Mouse (Mus musculus): ENCODE results near the gene A4galt. TPM values are rescaled to one million over a fixed set of nuclear protein-coding genes. Genes with fewer than 3 reads are reported as not detected.

Gene A4galt
- polyA plus RNA-seq, 1 experiment from 2014 or later: not detected

GRCm38 (mm10) chr15:83180004-83180403 lies 71.6 kb downstream of the A4galt start:
- no peak overlapping the region for H3K27ac ChIP-seq (replicated peaks; ENCODE audit: low read depth, low read length)
- H3K4me2 ChIP-seq (ENCODE audit: low read depth, severe bottlenecking): no peak overlapping the region
- no peaks in the 10 kb centered on the region for H3K9me3 ChIP-seq (ENCODE audit: control insufficient read depth, low read length)
- no peak for DNase-seq (ENCODE audit: low spot score)
- WGBS: 83% methylated on average over 6 of the region's 6 CpGs
- no peak overlapping the region for H3K9ac ChIP-seq (ENCODE audit: low read length)
- no peak overlapping the region for H3K4me3 ChIP-seq (ENCODE audit: low read depth, low read length)
- no peaks in the 10 kb centered on the region for H3K27me3 ChIP-seq (ENCODE audit: control insufficient read depth, insufficient read depth, low read length)
- no peaks in the 10 kb centered on the region for H3K4me1 ChIP-seq (ENCODE audit: control insufficient read depth, insufficient read depth, low read length)
- no peak for ATAC-seq (ENCODE audit: insufficient number of reproducible peaks, low FRiP score, low TSS enrichment, low read depth)
- no peaks in the 10 kb centered on the region for H3K36me3 ChIP-seq (ENCODE audit: control insufficient read depth, insufficient read depth, low read length)

Other genes starting within 250 kb of the A4galt start
- gene Nfam1, start 218.5 kb downstream of the A4galt start, polyA plus RNA-seq (2014; fragmentation: Nextera tagmentation; extraction: Ambion mirVana): 1.9 and 3.0 TPM in 2 replicates
- gene Serhl, start 162.3 kb downstream of the A4galt start, polyA plus RNA-seq (2014; fragmentation: Nextera tagmentation; extraction: Ambion mirVana): 45.6 and 48.2 TPM in 2 replicates
- gene Rrp7a, start 129.0 kb downstream of the A4galt start, polyA plus RNA-seq (2014; fragmentation: Nextera tagmentation; extraction: Ambion mirVana): 53.5 and 57.3 TPM in 2 replicates
- gene Poldip3, start 102.4 kb downstream of the A4galt start, polyA plus RNA-seq (2014; fragmentation: Nextera tagmentation; extraction: Ambion mirVana): 176 and 182 TPM in 2 replicates
- gene Cyb5r3, start 79.2 kb downstream of the A4galt start, polyA plus RNA-seq (2014; fragmentation: Nextera tagmentation; extraction: Ambion mirVana): 136 and 149 TPM in 2 replicates
- 37.2 and 37.6 TPM in 2 replicates for gene Arfgap3, start 98.5 kb upstream of the A4galt start, polyA plus RNA-seq (2014; fragmentation: Nextera tagmentation; extraction: Ambion mirVana)
- gene Pacsin2, start 212.8 kb upstream of the A4galt start, polyA plus RNA-seq (2014; fragmentation: Nextera tagmentation; extraction: Ambion mirVana): 45.4 and 52.0 TPM in 2 replicates